Mouse (Mus musculus) erythroblast, embryonic 14.5 days (primary cell): ENCODE data around the gene Rnf8.

Experiments used
- GATA1 ChIP-seq: IDR thresholded peaks from 2 replicates; pipeline ENCODE4 v1.6.1; 2012; ENCODE audit warnings: low read length, inconsistent platforms, mixed read lengths
- TAL1 ChIP-seq: IDR thresholded peaks from 3 replicates; pipeline ENCODE4 v1.6.1; 2012; ENCODE audit warnings: low read length, inconsistent platforms, mixed read lengths

DNA sequence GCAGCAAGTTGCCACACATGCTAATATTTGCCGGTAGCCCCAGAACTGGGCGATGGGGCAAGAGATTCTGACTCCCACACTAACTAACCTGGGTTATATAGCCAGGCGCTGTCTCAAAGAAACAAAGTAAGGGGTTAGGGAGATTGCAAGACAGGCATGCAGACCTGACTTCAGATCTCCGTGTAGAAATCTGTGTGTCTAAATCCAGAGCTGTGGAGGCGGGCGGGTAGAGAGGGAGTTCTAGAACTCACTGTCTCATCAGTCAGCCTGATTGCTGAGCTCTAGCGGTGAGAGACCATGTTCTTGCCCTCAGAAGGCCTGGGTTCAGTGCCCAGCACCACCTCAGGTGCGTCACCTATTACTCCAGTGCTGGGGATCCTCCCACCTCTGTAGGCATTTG, 8.9 kb downstream of the Rnf8 start:
- TF ChIP-seq GATA1, result no peak
- no peak for TF ChIP-seq TAL1
